Mouse (Mus musculus) frontal cortex, postnatal 14 days (tissue): ENCODE data around the gene Rufy1.

ENCODE experiments used
- DNase-seq, 2 experiments: peaks; one replicate each; pipeline ENCODE4 v3.0.0; 2022; ENCODE audit warnings: low spot score in 2 of 2

Rufy1 gene

GRCm38 (mm10) chr11:50354162-50354561 lies 76.8 kb downstream of the Rufy1 start, which contains the start of gene Cby3:
Cby3 (plus strand) TSS chr11:50354462.
- DNase-seq, result no peak

DNA sequence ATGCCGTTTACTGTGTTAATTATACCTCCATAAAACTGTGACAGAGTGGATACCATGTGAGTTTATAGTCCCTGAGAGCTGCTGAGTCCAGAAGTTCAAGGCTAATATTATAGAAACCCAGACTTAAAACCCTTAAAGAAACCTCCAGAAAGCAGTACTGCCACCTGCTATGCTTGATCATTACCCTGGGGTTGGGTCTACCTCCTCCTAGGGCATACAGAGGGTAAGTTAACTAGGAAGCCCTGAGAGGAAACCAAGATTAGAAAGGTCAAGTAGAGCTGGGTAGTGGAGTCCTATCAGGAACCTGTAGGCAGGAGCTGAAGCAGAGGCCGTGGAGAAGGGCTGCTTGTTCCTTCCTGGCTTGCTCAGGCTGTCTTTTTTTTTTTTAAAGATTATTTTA lies 78.7 kb downstream of the Rufy1 start:
- DNase-seq, result no peak

- DNase-seq, result no peak
Measured at GRCm38 (mm10) chr11:50346256-50347032, 84.5 kb downstream of the Rufy1 start.

- no peak for DNase-seq
Measured at GRCm38 (mm10) chr11:50345486-50345885, 85.4 kb downstream of the Rufy1 start.
